Mouse (Mus musculus) urinary bladder, postnatal 10 days (tissue): Measurements from ENCODE around the gene Fam198a.
A peak's percentile ranks its signal among the peaks of the same experiment; 100 is the strongest.

ENCODE experiments used
- DNase-seq: peaks from one replicate; pipeline ENCODE4 v3.0.0; 2022; ENCODE audit warnings: low spot score

The Fam198a gene

DNA sequence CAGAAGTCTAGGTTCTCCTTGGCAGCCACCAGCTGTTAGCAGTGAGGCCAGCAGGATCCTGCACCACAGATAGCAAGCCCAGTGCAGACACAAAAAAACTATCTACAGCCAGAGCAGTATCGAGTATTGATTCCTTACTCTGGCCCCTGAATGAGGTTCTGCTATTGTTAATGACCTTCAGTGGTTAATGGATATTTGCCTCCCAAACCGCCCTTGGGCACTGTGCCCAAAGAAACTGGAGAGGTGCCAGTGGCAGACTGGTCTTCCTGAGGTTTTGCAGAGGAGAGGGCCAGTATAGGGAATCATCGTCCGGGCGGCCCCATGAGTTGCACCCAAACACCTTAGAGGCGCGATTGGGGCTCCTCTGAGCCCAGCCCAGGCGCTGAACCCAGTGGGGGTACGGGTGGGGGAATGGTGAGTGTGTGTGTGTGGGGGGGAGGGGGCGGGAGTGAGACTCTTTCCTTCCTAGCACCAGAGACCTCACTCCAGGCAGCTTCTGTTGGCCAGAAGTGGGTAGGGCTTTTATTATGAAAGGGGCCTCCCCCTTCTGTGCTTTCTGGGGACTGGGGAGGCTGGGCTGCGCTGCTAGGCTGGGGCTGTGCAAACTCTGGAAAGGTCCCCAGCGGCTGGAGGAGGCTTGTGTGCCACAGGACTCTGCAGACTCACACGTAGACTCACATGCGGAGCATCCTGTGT, at the start of gene Fam198a:
Gene Fam198a (plus strand): TSS at position 571 of the 696 bp plus-strand sequence.
- no peak for DNase-seq

DNA sequence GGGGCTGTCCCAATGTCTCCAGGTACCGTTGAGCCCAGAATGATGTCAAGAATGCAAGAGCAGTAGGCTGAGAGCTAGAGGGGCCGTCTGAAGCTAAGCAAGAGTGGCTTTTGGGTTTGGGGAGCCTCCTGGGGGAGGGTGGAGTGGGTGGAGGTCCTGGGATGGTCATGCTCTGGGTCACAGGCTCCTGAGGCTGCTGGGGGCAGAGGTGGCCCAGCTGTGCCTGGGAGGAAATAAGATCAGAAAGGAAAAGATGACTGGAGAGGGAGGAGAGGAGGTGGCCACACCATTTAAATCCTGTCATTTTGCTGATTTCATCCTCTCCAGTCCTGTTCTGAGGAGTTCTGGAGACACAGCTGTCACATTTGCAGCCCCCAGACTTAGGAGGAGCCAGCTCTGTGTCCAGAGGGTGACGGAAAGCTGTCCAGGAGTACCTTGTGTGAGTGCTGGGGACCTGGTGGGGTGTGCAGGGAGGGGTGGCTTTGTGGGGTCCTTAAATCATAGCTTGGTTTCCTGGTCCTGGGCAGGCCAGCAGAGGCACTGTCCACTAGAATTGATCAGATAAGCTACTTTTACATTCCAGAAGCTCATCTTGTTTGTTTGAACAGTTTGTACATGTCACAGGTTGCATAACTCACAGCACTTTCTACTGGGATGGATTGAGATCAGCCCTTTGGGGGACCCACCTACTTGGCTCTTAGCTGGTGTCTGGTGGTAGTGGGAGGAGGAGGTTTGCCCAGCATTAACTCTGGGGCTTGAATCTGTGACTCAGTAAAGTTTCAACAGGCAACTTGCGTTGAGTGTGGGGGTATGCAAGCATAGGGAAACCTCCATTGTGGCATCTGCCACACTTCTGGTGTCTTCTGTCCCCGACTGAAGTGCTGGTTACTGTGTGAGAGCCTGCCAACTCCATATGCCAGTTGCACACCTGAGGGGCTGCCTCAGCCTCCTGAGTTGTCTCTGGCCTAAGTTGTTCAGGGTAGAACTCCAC, 48.8 kb upstream of the Fam198a start:
- peak; percentile 8 for DNase-seq

DNA sequence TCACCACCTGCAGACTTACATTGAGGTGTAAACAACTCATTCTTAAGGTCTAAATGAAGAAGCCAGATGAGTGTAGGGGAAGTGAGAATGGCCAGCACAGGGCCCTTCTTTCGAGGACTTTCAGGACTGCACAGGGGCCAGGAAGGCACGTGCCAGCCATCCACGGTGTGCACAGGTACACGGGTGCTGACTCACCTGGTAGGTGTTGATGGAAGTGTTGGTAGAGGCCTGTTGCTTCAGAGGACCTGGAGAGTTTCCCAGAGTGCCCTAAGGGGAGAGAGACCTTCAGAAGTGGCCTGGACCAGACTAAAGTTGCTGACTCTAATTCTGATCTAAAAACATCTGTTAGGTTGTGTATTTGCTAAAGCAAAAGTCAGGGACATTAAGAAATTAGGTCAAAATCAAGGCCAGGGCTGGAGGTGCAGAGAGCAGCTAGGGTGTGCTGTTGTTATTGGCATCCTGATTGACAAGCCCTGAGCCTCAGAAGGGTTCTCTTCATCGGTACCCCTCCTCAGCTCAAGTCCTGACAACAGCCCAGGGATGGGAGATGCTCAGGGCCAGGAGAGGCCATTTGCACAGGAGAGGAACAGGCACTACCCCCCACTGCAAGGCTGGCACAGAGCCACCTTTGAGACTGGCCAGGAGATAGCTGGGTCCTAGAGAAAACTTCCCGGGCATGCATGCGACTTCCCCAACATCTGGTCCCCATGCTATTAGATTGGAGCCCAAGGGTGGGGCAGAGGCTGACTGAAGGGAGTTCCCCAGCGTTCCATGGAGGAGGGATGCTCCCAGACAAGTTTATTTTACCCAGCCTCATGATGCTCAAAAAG, 47.1 kb upstream of the Fam198a start:
- peak; percentile 6 for DNase-seq

DNA sequence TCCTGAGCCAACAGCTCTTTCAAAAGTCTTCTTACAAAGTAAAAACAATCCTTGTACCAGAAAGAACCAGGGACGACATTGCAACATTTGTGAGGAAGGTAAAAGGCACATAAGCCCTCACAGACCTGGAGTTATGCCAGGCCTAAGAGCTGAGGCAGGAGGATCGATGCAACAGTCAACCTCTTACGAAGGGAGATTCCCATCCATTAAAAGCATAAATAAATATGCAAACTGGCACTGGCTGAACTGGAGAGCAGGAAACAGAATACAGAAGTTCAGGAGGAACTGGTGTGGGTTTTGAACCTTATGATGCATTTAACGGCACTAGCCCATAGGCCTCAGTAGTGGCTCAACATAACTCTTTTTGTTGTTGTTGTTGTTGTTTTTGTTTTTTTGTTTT, 46.5 kb upstream of the Fam198a start:
- DNase-seq = no peak

DNA sequence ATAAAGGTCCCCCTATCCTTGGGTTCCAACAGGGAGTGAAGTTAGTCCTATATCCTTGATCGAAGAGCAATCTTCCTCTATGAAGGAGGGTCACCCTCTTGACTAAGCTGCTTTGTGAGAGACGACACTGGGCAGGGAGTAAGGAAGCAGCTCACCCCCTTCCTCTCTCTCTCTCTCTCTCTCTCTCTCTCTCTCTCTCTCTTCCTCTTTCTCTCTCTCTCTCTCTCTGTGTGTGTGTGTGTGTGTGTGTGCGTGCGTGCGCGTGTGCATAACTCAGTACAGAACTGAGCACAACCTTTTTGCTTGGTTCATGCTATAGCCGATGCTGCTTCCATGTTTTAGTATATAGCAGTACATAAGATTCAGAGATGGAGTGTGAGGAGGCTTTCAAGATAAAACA, 45.8 kb upstream of the Fam198a start:
- DNase-seq = no peak

DNA sequence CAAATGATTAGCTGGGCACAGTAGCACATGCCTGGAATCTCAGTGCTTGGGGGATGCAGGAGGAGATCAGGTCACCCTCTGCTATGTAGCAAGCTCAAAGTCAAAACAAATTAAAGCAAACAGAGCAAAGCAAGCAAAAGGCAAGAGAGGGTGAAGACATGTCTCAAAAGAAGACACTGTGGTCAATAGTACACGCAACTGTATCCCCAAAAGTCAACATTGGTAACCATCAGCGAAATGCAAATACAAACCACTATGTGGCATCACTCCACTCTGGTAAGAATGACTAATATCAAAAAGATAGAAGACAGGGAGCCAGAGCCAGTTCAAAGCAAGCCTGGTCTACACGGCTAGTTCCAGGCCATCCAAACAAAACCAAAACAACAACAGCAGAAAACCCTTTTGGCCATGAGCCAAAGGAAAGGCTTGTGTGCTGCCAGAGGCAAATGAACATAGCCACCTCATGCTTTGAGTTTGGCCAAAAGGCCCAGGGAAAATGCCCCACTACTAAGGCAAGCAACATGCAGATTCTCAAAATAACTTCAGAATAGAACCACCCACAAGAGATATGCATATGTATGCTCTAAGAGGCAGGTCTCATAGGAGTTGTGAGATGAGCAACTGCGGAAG, 45.1 kb upstream of the Fam198a start:
- DNase-seq = no peak

DNA sequence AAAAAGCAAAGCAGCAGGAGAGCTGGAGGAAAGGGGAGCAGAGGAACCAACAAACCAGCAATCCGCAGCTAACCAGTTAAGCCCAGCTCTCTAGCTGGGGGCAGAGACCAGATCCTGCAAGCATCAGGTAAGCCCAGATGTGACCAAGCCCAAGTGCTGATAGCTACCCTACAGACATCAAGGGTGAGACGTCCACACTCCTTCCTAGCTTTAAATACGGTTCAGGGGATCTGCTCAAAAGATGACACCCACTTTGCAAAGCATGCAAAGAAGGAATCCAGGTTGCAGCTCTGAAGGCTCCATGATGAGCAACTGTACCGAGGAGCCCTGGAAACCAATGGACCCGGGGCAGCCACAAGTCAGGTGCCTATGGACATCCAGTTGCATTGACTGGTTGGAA, 44.3 kb upstream of the Fam198a start:
- peak; percentile 3 for DNase-seq

DNA sequence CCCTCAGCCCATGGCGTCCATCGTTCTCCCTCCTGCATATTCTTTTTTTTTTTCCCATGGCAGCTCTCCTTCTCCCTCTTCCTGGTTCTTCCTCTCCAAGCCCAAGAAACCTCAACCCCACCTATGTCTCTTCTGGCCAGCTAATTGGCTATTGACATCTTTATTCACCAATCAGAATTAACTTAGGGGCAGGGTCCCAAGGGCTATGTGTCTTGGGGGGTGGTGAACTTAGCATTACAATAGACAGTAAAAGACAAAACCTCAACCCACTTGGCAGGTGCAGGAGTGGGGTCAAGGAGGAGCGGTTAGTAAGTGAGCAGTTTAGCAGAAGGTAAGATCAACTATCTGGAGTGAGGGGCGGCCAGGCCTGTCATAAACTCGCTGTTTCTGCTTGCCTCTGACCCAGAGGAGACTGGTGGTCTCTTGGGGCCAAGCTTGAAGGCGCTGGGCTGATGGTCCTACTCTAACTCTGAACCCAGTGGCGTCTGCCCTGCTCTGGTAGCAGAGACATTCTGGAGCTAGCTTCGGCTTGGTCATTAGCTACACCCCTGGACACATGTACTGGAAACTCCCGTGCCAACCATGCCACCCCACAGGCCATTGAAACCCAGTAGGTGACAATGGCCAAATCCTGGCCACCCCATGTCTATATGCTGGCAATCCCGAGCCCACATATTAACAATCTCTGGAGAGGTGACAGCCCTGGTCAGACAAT, 43.3 kb upstream of the Fam198a start:
- DNase-seq = no peak

DNA sequence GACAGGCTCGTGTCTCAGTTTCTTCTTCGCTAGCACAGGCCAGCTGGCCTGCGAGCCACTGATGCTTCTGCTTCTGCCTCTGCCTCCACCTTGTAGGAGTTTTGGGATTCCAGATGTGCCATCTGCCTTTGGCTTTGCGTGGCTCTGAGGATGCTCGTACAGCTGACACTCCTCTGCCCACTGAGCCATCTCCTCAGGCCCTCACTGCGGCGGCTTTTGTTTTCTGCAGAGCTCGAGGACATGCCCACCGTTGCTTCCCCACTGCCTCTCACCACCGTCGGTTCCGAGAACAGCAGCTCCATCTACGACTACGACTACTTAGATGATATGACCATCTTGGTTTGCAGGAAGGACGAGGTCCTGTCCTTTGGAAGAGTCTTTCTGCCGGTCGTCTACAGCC, 42.5 kb upstream of the Fam198a start:
- DNase-seq = peak; percentile 6

DNA sequence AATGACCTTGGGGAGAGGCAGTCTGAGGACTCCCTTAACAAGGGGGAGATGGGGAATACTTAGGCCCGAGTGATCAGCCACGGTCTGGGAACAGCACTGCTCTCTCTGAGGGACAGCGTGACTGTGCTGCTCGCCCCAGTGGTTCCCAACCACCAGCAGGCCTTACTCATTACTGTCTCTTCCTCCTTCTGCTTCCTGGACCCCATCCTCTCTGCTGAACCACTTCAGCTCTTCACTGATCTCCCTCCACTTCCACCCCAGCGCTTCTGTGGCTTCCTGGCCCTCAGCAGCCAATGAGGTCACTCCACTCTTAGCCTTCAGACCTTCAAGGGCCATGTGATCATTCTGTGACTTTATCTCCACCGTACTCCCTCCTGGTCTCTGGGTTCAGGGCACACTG, 41.2 kb upstream of the Fam198a start:
- DNase-seq = peak; percentile 6

DNA sequence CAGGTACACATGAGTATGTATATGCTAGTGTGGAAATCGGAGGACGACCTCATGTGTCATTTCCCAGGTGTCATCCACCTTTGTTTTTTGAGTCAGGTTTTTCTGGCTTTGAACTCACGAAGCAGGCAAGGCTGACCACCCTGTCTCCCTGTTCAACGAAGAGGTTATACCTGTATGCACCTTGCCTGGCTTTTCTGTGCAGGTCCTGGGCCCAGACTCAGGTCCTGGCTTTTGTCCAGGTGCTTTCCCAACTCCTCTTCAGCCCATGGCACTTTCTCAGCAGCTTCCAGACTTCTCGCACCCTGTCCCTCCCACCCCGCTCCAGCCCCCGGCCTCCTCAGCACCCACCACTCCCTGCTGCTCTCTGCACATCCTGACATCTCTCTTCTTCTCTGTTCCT, 39.6 kb upstream of the Fam198a start:
- no peak for DNase-seq

DNA sequence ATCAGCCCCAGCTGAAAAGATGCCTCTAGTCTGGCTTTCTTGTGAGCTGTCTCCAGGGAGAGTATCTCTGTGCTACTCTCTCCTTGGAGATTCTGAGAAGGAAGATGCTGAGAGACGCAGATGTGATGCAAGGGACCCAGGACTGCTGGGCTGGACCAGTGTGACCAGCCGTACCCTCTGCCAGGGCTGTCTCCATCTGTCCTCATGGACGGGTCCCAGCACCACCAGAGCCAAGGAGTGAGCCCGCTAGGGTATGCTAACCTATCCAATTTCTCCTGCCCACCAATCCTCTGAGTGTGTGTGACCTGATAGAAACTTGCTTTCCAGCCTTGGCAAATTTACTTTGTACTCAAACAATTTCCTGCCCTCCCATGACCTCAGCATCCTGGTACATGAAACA, 38.0 kb upstream of the Fam198a start:
- no peak for DNase-seq

DNA sequence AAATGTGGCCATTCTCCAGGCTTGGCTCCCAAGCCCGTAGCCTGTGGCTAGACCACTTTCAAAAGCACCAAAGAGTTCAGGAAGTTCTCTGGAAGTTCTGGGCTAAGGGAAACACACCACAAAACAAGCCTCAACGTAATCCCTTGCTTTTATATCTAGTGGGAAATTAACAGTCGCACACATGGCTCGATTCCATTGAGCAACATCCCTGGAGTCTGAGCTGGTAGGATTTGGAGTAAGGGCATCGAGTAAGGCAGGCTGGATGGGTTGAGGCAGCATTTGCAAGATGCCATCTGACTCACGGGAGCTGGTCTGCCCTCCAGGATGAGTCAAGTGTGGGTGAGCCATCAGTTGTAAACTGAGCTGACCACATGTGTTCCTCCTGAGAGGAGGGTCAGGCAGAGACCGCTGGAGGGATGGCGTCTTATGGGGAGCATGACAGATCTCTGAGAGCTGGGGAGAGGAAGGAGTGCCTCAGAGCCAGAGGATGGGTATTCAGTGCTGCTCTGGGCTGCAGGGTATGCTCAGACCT, 36.5 kb upstream of the Fam198a start:
- DNase-seq = no peak

DNA sequence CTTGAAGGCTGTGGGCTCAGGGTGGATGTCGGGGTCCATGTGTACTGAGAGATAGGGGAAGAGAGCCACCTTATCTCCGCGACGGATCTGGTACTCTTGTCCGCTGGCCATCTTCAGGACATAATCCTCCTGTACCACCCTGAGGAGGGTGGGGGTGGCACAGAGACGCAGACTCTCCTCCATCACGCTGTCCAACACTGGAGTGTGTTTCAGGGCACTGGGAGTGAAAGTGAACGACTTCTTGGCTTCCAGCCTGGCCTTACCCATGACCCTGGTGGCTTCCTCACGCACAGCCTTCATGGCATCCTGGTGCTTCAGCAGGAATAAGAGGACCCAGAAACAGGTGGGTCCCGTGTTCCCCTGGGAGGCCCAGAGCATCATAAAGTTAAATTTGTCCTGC, 35.7 kb upstream of the Fam198a start:
- DNase-seq = no peak

DNA sequence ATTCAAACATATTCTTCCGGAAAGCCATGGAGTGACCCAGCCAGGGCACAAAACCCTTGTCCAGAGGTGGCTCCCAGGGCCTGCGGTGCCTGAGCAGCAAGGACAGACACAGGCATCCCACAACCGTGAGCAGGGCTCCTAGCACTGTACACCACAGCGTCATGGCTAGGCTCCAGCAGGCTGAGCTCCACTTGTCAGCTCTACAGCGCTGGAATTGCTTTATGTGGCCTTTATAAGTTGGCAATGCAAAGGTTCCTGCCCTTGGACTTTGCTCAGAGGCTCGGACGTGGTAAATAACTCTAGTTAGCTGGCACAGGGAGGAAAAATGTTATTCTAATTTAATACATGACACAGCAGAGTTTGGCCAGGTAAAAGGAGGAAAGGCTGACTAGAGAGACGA, 34.7 kb upstream of the Fam198a start, which contains the start of gene Cyp8b1:
Gene Cyp8b1 (minus strand): TSS at position 204 of the 400 bp plus-strand sequence.
- DNase-seq = no peak

DNA sequence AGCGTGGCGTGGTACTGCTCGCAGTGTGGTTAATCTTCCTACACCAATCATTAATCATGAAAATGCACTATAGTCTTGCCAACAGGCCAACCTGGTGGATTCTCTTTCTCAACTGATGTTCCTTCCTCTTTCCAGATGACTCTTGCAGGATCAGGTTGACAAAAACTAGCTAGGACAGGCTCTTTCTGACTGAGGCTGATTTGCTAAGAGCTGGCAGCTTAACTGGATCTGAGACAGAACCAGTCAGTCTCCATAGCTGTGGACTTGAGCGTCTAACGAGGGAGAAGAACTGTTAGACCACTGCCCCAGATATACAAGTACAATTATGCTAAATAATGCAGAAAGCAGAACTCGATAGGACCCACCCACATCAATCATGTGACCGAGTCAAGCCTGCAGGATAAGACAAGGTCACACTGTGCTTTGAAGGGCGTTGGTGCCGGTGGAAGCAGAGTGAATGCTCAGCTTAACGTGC, 31.7 kb upstream of the Fam198a start:
- no peak for DNase-seq

DNA sequence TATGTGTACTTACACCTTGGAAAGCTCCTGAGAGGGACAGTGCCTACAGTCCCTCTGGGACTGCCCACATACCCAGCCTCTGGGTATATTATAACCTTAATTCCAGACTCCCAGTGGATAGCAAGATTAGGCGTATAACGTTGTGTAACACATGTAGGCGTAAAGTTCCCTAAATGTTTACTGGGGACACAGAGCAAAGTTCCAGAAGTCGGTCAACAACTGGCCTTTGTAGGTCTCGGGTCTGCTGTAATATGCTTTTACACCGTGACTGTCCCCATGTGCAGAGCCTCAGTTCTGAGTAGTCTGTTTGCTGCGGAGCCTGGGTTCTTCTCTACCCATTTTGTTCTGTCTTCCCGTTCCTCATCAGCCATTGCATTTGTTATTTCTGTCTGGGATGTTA, 27.3 kb upstream of the Fam198a start:
- no peak for DNase-seq

DNA sequence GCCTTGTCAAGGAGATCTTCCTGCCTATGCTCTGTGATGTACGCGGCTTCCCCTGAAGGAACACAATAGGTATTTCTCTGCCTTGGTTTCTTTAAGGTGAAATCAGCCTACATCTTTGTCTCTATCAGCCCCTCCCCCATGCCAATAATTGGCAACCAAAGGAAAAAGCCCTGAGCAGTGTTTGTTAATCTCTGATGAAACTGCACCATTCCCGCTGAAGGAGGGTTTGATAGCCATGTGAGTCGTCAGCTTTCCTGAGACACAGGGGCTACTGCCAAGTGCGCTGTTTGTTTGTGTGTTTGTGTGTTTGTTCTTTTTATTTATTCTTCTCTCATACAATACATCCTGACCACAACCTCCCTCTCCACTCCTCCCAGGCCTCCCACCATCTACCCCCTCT, 26.9 kb upstream of the Fam198a start:
- no peak for DNase-seq

DNA sequence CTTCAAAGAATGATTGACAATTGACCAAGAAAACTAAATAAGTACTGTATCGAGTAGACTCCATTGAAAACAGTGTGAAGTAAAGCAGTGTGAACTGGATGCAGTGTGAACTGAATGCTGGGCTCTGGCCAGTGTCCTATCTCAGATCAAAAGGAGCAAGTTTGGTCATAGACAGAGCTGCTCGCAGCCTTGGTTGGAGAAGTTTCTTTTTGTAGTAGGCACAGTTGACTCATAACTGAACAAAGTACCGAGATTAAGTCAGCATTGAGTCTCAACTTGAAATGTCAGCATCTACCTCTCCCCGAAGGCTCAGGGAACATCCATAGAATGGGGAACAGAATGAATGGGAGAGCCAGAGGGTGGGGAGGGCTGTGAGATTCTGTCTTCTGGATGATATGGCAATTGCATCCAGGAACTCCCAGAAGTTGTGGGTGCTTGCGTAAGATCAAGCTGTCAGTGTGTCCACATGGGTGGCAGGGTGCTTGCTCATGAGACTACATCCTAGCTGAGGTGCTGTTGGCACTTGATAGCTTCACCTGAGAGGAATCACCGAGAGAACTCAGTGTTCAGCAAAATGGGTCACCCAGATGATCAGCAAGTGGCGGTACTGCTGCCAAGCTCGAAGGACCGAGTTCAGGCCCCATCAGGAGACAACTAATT, 25.8 kb upstream of the Fam198a start:
- no peak for DNase-seq

DNA sequence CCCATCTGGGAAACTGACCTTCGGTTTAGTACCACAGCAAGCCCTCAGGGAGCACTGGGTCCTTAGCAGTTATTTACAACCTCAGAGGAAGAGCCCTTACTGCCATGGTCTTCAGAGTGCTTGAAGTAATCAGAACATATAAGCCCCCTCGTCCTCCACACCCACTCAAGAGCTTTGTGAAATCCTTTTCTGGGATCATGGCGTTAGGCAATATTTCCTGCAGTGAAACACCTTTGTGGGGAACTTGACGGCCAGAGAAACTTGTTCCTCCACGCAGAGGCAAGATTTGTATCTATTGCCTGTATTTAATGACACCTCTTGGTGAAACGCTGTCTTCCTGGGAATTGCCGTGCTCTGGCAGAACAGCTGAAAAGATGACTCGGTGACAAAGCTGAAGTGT, 24.8 kb upstream of the Fam198a start:
- DNase-seq = no peak
